ENCODE assay signal across 9 mouse cellular contexts in genomic region chr2:35614411-35614810, GRCm38 (mm10). TPM values are rescaled to one million over a fixed set of nuclear protein-coding genes. Genes with fewer than 3 reads are reported as not detected.
DNase-seq lines count a peak whose midpoint lies in the region; ATAC-seq lines count a peak whose summit lies in the region.
"Had no signal": no experiment of that assay in that cellular context is flagged by ENCODE, and none has a peak within 500 bp of the region (broad histone marks: within the 10 kb centered on the region; RNA-seq: fewer than 3 reads in every experiment).

No protein-coding gene starts in this region.

- ATAC-seq in kidney, embryonic 15.5 days (replicated peaks; ENCODE audit: low FRiP score): no peak
- ATAC-seq in limb, embryonic 12.5 days (ENCODE audit: insufficient number of reproducible peaks, insufficient read depth, low FRiP score, low TSS enrichment, low read depth): no peak

- no peak overlapping the region for H3K4me2 ChIP-seq in kidney, embryonic 15.5 days
- no peak overlapping the region for H3K4me2 ChIP-seq in limb, embryonic 12.5 days
- H3K4me2 ChIP-seq: liver, embryonic 13.5 days had no signal

- no peaks in the 10 kb centered on the region for H3K9me3 ChIP-seq in kidney, embryonic 15.5 days (replicated peaks)
- H3K9me3 ChIP-seq in embryonic facial prominence, embryonic 10.5 days: no peaks in the 10 kb centered on the region
- H3K9me3 ChIP-seq in limb, embryonic 12.5 days: no peaks in the 10 kb centered on the region
- H3K9me3 ChIP-seq: liver, embryonic 13.5 days had no signal

- no peaks in the 10 kb centered on the region for H3K27me3 ChIP-seq in kidney, embryonic 15.5 days
- H3K27me3 ChIP-seq in embryonic facial prominence, embryonic 10.5 days (replicated peaks; ENCODE audit: low read depth, poor library complexity, severe bottlenecking): no peaks in the 10 kb centered on the region
- H3K27me3 ChIP-seq in limb, embryonic 12.5 days: no peaks in the 10 kb centered on the region
- H3K27me3 ChIP-seq: liver, embryonic 13.5 days had no signal

- DNase-seq in cerebellum, postnatal 10 days: peak; percentile 41 to 46
- DNase-seq in cerebellum, postnatal 36 days: no peak
- no peak for DNase-seq in kidney, adult 11 months
- DNase-seq in embryonic facial prominence, embryonic 10.5 days (ENCODE audit: low spot score): peak; percentile 44
- no peak for DNase-seq in adrenal gland, postnatal 25 days
- no peak for DNase-seq in urinary bladder, postnatal 4 days (ENCODE audit: low spot score in 2 of 2)
- DNase-seq: liver, embryonic 13.5 days had no signal

- peak overlapping the region; percentile 61 for H3K27ac ChIP-seq in kidney, embryonic 15.5 days
- H3K27ac ChIP-seq in embryonic facial prominence, embryonic 10.5 days (replicated peaks): peak overlapping the region; percentile 59
- H3K27ac ChIP-seq in limb, embryonic 12.5 days: peak overlapping the region; percentile 76
- H3K27ac ChIP-seq: liver, embryonic 13.5 days had no signal

- H3K4me3 ChIP-seq in kidney, embryonic 15.5 days (replicated peaks): no peak overlapping the region
- H3K4me3 ChIP-seq in embryonic facial prominence, embryonic 10.5 days: no peak overlapping the region
- H3K4me3 ChIP-seq in limb, embryonic 12.5 days (replicated peaks): no peak overlapping the region
- H3K4me3 ChIP-seq: liver, embryonic 13.5 days had no signal

- WGBS in kidney, embryonic 15.5 days: 67% methylated on average over 3 of the region's 3 CpGs
- WGBS in embryonic facial prominence, embryonic 10.5 days: 43% methylated on average over 3 of the region's 3 CpGs
- WGBS in limb, embryonic 12.5 days: 49% methylated on average over 3 of the region's 3 CpGs

- peaks cover 89% of the 10 kb centered on the region for H3K4me1 ChIP-seq in kidney, embryonic 15.5 days
- peaks cover 96% of the 10 kb centered on the region for H3K4me1 ChIP-seq in embryonic facial prominence, embryonic 10.5 days
- peaks cover 84% of the 10 kb centered on the region for H3K4me1 ChIP-seq in limb, embryonic 12.5 days (replicated peaks)

- H3K36me3 ChIP-seq in kidney, embryonic 15.5 days: no peaks in the 10 kb centered on the region
- no peaks in the 10 kb centered on the region for H3K36me3 ChIP-seq in embryonic facial prominence, embryonic 10.5 days (replicated peaks)
- no peaks in the 10 kb centered on the region for H3K36me3 ChIP-seq in limb, embryonic 12.5 days
- H3K36me3 ChIP-seq: liver, embryonic 13.5 days had no signal

- no peak overlapping the region for H3K9ac ChIP-seq in kidney, embryonic 15.5 days
- no peak overlapping the region for H3K9ac ChIP-seq in limb, embryonic 12.5 days (replicated peaks)
- H3K9ac ChIP-seq: liver, embryonic 13.5 days had no signal

RNA-seq across cellular contexts. Expression of gene Dab2ip, which starts 56.3 kb away (rescaled TPM):
- 37.5 and 40.4 TPM in 2 replicates for polyA plus RNA-seq in kidney, embryonic 15.5 days (2015; fragmentation: Nextera tagmentation; extraction: Ambion mirVana)
- polyA plus RNA-seq in embryonic facial prominence, embryonic 10.5 days (2016; fragmentation: Nextera tagmentation; extraction: Ambion mirVana): 34.7 and 35.4 TPM in 2 replicates
- polyA plus RNA-seq in limb, embryonic 12.5 days (2016; fragmentation: Nextera tagmentation; extraction: Ambion mirVana): 65.7 and 72.3 TPM in 2 replicates
- 96.1 and 137 TPM in 2 replicates for total RNA-seq in adrenal gland, postnatal 25 days (2021)

Comparison
In these comparisons a context has a peak if more than half of its experiments do, and no peak if none do; other contexts are left out.
1. DNase-seq: peak in cerebellum, postnatal 10 days (2 of 2) and embryonic facial prominence, embryonic 10.5 days (single experiment); none in cerebellum, postnatal 36 days (0 of 2), kidney, adult 11 months (single experiment), adrenal gland, postnatal 25 days (single experiment) and urinary bladder, postnatal 4 days (0 of 2).
2. Peak in every context shown above with its lines, with median percentiles within 50 percentile points of each other: H3K27ac ChIP-seq.